Mouse (Mus musculus): Measurements from ENCODE around the gene Vmn1r208. TPM values are rescaled to one million over a fixed set of nuclear protein-coding genes. Genes with fewer than 3 reads are reported as not detected.

Gene Vmn1r208
- polyA plus RNA-seq, 1 experiment from 2014 or later: not detected

Other genes with a start within 250 kb of the Vmn1r208 start
- gene Vmn1r204, start 224.2 kb downstream of the Vmn1r208 start, polyA plus RNA-seq (2015; fragmentation: Nextera tagmentation; extraction: Ambion mirVana): not detected in 2 replicates
- gene Vmn1r205, start 184.4 kb downstream of the Vmn1r208 start, polyA plus RNA-seq (2015; fragmentation: Nextera tagmentation; extraction: Ambion mirVana): not detected in 2 replicates
- gene Vmn1r206, start 153.1 kb downstream of the Vmn1r208 start, polyA plus RNA-seq (2015; fragmentation: Nextera tagmentation; extraction: Ambion mirVana): not detected in 2 replicates
- not detected in 2 replicates for gene Vmn1r207-ps, start 47.8 kb downstream of the Vmn1r208 start, polyA plus RNA-seq (2015; fragmentation: Nextera tagmentation; extraction: Ambion mirVana)
- gene Vmn1r209, start 32.3 kb upstream of the Vmn1r208 start, polyA plus RNA-seq (2015; fragmentation: Nextera tagmentation; extraction: Ambion mirVana): not detected in 2 replicates
- not detected in 2 replicates for gene Vmn1r210, start 53.9 kb upstream of the Vmn1r208 start, polyA plus RNA-seq (2015; fragmentation: Nextera tagmentation; extraction: Ambion mirVana)
- not detected in 2 replicates for gene Vmn1r211, start 80.2 kb upstream of the Vmn1r208 start, polyA plus RNA-seq (2015; fragmentation: Nextera tagmentation; extraction: Ambion mirVana)
- gene Vmn1r212, start 106.8 kb upstream of the Vmn1r208 start, polyA plus RNA-seq (2015; fragmentation: Nextera tagmentation; extraction: Ambion mirVana): not detected in 2 replicates
- not detected in 2 replicates for gene Vmn1r213, start 230.3 kb upstream of the Vmn1r208 start, polyA plus RNA-seq (2015; fragmentation: Nextera tagmentation; extraction: Ambion mirVana)

Measured in heart, embryonic 16.5 days (tissue).